Mouse (Mus musculus): Measurements from ENCODE around the gene Grn. TPM values are rescaled to one million over a fixed set of nuclear protein-coding genes. Genes with fewer than 3 reads are reported as not detected.

Gene Grn
- polyA plus RNA-seq, 1 experiment from 2014 or later: 110 TPM

DNA sequence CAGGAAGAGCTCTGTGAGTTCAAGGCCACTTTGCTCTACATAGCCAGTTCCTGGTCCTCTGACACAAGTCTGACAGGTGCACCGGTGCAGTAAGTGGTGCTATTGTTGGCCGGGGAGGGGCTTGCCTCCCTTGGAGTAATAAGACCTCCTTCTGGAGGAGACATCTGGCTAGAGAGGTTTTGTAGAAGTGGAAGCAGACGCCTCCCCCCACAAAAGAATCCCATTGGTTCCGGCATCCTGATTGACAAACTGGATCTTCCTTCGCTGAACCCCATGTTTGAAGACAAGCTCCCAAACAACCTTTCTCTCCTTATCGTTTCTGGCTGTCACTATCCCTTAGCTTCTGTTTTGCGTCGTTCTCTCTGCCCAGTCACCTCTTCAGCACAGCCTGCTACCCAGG is 18.2 kb downstream of the Grn start:
- no peak overlapping the region for H3K27ac ChIP-seq (ENCODE audit: low read depth, low read length)
- H3K9ac ChIP-seq (ENCODE audit: low read depth, low read length): no peak overlapping the region
- WGBS (ENCODE audit: insufficient replicate concordance): 12% methylated on average over 8 of the region's 8 CpGs
- H3K4me3 ChIP-seq (ENCODE audit: low read depth, low read length): no peak overlapping the region
- H3K9me3 ChIP-seq (replicated peaks; ENCODE audit: control insufficient read depth, low read length): no peaks in the 10 kb centered on the region
- no peak for ATAC-seq (replicated peaks; ENCODE audit: insufficient number of reproducible peaks, low FRiP score, low TSS enrichment)
- H3K4me2 ChIP-seq: 0 out of 2 replicates have a peak overlapping the region, but pooled peaks have one; percentile 20
- peaks cover 46% of the 10 kb centered on the region for H3K4me1 ChIP-seq (ENCODE audit: control insufficient read depth, insufficient read depth, low read length)
- H3K36me3 ChIP-seq (ENCODE audit: control insufficient read depth, insufficient read depth, low read length): no peaks in the 10 kb centered on the region
- H3K27me3 ChIP-seq (ENCODE audit: control insufficient read depth, insufficient read depth, low read length): peaks cover 12% of the 10 kb centered on the region

DNA sequence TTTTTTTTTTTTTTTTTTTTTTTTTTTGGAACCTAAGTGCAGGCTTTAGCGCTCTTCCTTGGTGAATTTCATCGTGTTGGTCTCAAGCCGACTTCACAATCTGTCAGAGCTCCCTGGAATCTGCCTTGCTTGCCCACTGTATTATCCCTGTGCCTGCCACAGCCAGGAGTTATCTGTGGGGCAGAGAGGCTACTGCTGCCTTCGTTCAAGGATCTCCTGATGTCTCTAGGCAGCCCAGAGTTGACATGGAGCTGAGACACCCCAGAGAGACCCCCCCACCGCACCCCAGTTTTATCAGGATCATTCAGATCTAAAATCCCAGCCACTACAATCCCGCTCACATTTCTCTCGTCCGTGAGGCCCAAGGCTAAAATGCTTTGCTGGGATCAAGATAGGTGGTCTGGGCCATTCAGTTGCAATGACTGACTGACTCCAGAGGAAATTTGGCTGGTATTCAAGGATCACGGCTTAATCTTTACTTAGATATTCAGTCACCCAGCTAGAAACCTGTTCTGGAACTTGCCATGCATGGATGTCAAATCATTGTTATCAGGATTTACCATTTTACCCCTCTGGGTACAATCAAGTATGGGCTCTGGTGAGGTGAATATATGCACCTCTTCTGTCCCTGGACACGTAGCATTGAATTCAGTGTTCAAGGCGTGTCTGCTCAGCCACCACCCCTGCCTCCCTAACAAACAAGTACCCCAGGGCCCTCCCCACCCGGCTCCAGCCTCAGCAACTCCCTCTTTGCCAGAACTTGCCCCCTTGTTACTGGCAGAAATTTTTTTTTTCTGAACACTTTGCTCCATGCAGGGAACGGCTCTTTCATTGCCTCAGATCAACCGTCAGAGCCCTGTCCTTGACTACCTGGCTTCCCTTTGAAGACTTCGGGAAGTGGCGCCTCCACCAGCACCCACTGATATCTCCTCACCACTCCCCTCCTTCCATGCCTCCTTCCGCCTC is 19.2 kb downstream of the Grn start:
- WGBS (ENCODE audit: insufficient replicate concordance): 40% methylated on average over 17 of the region's 17 CpGs
- no peak overlapping the region for H3K4me3 ChIP-seq (ENCODE audit: low read depth, low read length)
- H3K27me3 ChIP-seq (ENCODE audit: control insufficient read depth, insufficient read depth, low read length): peaks cover 12% of the 10 kb centered on the region
- H3K4me2 ChIP-seq: no peak overlapping the region
- peaks cover 38% of the 10 kb centered on the region for H3K4me1 ChIP-seq (ENCODE audit: control insufficient read depth, insufficient read depth, low read length)
- H3K36me3 ChIP-seq (ENCODE audit: control insufficient read depth, insufficient read depth, low read length): no peaks in the 10 kb centered on the region
- H3K9me3 ChIP-seq (replicated peaks; ENCODE audit: control insufficient read depth, low read length): no peaks in the 10 kb centered on the region
- ATAC-seq (replicated peaks; ENCODE audit: insufficient number of reproducible peaks, low FRiP score, low TSS enrichment): no peak
- H3K27ac ChIP-seq (ENCODE audit: low read depth, low read length): no peak overlapping the region
- no peak overlapping the region for H3K9ac ChIP-seq (ENCODE audit: low read depth, low read length)

DNA sequence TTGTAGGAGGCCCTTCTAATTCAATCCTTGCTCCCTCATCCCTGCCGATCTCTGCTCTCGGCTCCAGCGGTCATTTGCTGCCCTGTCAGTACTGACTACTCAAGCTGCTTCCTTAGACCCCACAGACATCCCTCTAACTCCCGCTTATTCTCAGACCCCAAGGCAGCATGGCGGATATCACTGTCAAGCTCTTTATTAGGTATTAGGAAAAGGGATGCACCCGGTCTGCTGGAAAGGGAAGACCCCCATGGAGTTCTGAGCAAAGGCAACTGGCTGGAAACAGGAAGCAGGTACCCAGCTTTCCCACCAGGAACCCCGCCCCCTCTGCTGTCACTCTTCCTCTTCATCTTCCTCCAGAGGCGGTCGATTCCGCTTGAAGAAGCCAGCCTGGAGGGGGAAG is 23.0 kb downstream of the Grn start:
- Histone ChIP-seq H3K9me3 (replicated peaks; ENCODE audit: control insufficient read depth, low read length) (no peaks in the 10 kb centered on the region), H3K36me3 (ENCODE audit: control insufficient read depth, insufficient read depth, low read length) (no peaks in the 10 kb centered on the region), H3K4me2 (no peak overlapping the region), H3K4me3 (ENCODE audit: low read depth, low read length) (no peak overlapping the region), H3K27me3 (ENCODE audit: control insufficient read depth, insufficient read depth, low read length) (peaks cover 24% of the 10 kb centered on the region), H3K27ac (ENCODE audit: low read depth, low read length) (no peak overlapping the region), H3K9ac (ENCODE audit: low read depth, low read length) (no peak overlapping the region), H3K4me1 (ENCODE audit: control insufficient read depth, insufficient read depth, low read length) (peaks cover 23% of the 10 kb centered on the region)
- ATAC-seq (replicated peaks; ENCODE audit: insufficient number of reproducible peaks, low FRiP score, low TSS enrichment): no peak
- WGBS (ENCODE audit: insufficient replicate concordance): 19% methylated on average over 10 of the region's 10 CpGs

DNA sequence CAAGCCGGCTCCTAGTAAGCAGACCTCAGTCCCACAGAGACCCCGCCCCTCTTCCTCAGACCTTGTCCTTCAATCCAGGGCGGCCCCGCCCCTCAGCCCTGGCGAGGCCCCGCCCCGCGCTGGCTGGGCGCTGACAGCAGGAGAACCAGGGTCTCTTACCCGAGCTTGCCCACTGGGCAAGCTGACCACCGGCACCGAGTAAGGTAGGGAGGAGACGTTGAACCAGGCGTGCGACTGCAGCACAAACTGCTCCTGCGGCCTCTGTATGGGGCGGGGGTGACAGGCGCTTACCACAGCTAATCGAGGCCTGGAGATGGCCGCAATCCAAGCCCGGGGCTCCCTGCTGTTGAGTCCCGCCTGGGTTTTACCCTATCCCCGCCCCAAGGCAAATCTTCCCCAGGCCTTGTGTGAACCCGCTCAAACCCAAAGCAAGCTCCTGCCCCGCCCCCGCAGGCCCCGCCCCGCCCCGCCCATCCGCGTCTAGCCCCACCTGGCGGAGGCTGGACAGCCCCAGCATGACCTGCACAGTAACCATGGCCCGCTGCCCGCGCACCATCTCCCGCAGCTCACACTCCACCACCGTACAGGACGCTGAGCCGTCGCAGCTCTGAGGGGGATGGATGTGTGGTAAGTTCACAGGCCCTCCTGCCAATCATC is 25.8 kb downstream of the Grn start:
- 3% methylated on average over 35 of the region's 40 CpGs for WGBS (ENCODE audit: insufficient replicate concordance)
- H3K27ac ChIP-seq (ENCODE audit: low read depth, low read length): peak overlapping the region; percentile 29; the same call in 1 of the 2 replicates

DNA sequence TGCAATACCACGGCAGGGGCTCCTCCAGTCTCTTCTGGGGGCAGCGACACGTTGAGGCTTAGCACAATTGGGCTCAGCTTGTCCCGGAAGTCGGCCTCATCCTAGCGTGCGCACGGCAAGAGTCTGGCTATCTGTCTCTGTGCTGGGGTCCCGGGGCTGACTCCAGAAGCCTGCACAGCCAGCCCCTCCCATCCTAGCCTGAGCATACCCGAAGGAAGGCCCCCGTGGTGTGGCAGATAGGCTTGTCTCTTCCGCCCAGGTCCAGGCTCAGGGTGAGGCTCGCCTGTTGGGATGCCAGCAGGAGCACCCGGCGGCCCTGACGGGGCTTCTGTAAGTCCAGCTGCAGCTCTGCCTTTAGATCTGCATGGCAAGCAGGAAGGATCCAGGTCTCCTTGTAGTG is 30.4 kb downstream of the Grn start:
- H3K27ac ChIP-seq (ENCODE audit: low read depth, low read length): no peak overlapping the region
- no peak overlapping the region for H3K9ac ChIP-seq (ENCODE audit: low read depth, low read length)
- H3K4me2 ChIP-seq: no peak overlapping the region; the same call in 1 of the 2 replicates
- H3K4me3 ChIP-seq (ENCODE audit: low read depth, low read length): no peak overlapping the region
- no peaks in the 10 kb centered on the region for H3K9me3 ChIP-seq (replicated peaks; ENCODE audit: control insufficient read depth, low read length)
- peaks cover 24% of the 10 kb centered on the region for H3K27me3 ChIP-seq (ENCODE audit: control insufficient read depth, insufficient read depth, low read length)
- H3K4me1 ChIP-seq (ENCODE audit: control insufficient read depth, insufficient read depth, low read length): peaks cover 14% of the 10 kb centered on the region
- no peaks in the 10 kb centered on the region for H3K36me3 ChIP-seq (ENCODE audit: control insufficient read depth, insufficient read depth, low read length)
- no peak for ATAC-seq (replicated peaks; ENCODE audit: insufficient number of reproducible peaks, low FRiP score, low TSS enrichment)
- 43% methylated on average over 16 of the region's 16 CpGs for WGBS (ENCODE audit: insufficient replicate concordance)

More for the DNA sequence above, 25.8 kb downstream of the Grn start:
- peaks cover 23% of the 10 kb centered on the region for H3K27me3 ChIP-seq (ENCODE audit: control insufficient read depth, insufficient read depth, low read length)
- no peaks in the 10 kb centered on the region for H3K36me3 ChIP-seq (ENCODE audit: control insufficient read depth, insufficient read depth, low read length)
- H3K4me2 ChIP-seq: peak overlapping the region; percentile 94
- peaks cover 21% of the 10 kb centered on the region for H3K4me1 ChIP-seq (ENCODE audit: control insufficient read depth, insufficient read depth, low read length)
- H3K9ac ChIP-seq (ENCODE audit: low read depth, low read length): peak overlapping the region; percentile 58; the same call in 1 of the 2 replicates
- H3K9me3 ChIP-seq (replicated peaks; ENCODE audit: control insufficient read depth, low read length): no peaks in the 10 kb centered on the region
- peak overlapping the region; percentile 62 for H3K4me3 ChIP-seq (ENCODE audit: low read depth, low read length)
- peak; percentile 82 for ATAC-seq (replicated peaks; ENCODE audit: insufficient number of reproducible peaks, low FRiP score, low TSS enrichment)

DNA sequence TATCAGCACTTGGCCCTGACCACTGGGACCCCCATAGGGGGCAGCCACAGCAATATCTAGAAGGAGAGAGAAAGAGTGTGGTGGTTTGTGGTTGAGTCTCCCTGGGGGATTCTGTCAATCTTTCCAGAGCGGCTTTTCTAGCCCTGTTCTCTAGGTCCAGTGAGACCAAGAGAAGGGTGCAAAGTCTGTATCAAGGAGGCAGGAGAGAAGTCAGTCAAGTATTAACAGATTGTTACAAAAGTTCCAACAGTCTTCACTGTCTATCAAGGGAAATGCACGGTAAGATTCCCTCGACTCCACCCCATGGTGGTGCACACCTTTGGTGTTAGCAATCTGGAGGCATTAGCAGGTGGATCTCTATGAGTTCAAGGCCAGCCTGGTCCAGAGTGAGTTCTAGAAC is 31.6 kb downstream of the Grn start:
- Histone ChIP-seq H3K4me2 (no peak overlapping the region), H3K9me3 (replicated peaks; ENCODE audit: control insufficient read depth, low read length) (no peaks in the 10 kb centered on the region), H3K27me3 (ENCODE audit: control insufficient read depth, insufficient read depth, low read length) (peaks cover 23% of the 10 kb centered on the region), H3K4me1 (ENCODE audit: control insufficient read depth, insufficient read depth, low read length) (peaks cover 12% of the 10 kb centered on the region; the same call in 1 of the 2 replicates), H3K4me3 (ENCODE audit: low read depth, low read length) (no peak overlapping the region), H3K27ac (ENCODE audit: low read depth, low read length) (no peak overlapping the region), H3K36me3 (ENCODE audit: control insufficient read depth, insufficient read depth, low read length) (no peaks in the 10 kb centered on the region), H3K9ac (ENCODE audit: low read depth, low read length) (no peak overlapping the region)
- ATAC-seq (replicated peaks; ENCODE audit: insufficient number of reproducible peaks, low FRiP score, low TSS enrichment): no peak
- 83% methylated on average over 3 of the region's 3 CpGs for WGBS (ENCODE audit: insufficient replicate concordance)

DNA sequence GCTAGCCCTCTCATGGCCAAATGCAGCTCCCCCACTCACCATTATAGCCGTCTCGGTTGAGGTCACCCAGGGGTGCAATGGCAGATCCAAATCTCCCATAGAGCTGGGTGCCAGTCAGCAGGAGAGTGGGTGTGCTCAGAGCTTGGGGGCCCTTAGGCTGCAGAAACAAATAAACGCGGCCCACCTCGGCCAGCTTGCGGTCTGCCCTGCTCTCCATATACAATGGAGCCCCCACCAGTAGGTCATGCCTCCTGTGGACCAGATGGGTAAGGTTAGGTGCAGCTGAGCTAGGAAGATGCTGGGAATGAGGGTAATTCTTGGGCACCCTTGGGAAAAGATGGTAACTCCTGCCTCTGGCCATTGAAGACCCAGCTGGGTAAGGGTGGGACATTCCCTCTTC is 34.8 kb downstream of the Grn start:
- H3K9me3 ChIP-seq (replicated peaks; ENCODE audit: control insufficient read depth, low read length): no peaks in the 10 kb centered on the region
- no peaks in the 10 kb centered on the region for H3K36me3 ChIP-seq (ENCODE audit: control insufficient read depth, insufficient read depth, low read length)
- H3K4me3 ChIP-seq (ENCODE audit: low read depth, low read length): no peak overlapping the region
- no peak overlapping the region for H3K27ac ChIP-seq (ENCODE audit: low read depth, low read length)
- peaks cover 17% of the 10 kb centered on the region for H3K4me1 ChIP-seq (ENCODE audit: control insufficient read depth, insufficient read depth, low read length)
- no peak overlapping the region for H3K9ac ChIP-seq (ENCODE audit: low read depth, low read length)
- peaks cover 10% of the 10 kb centered on the region for H3K27me3 ChIP-seq (ENCODE audit: control insufficient read depth, insufficient read depth, low read length)
- no peak for ATAC-seq (replicated peaks; ENCODE audit: insufficient number of reproducible peaks, low FRiP score, low TSS enrichment)
- no peak overlapping the region for H3K4me2 ChIP-seq
- 89% methylated on average over 6 of the region's 6 CpGs for WGBS (ENCODE audit: insufficient replicate concordance)

DNA sequence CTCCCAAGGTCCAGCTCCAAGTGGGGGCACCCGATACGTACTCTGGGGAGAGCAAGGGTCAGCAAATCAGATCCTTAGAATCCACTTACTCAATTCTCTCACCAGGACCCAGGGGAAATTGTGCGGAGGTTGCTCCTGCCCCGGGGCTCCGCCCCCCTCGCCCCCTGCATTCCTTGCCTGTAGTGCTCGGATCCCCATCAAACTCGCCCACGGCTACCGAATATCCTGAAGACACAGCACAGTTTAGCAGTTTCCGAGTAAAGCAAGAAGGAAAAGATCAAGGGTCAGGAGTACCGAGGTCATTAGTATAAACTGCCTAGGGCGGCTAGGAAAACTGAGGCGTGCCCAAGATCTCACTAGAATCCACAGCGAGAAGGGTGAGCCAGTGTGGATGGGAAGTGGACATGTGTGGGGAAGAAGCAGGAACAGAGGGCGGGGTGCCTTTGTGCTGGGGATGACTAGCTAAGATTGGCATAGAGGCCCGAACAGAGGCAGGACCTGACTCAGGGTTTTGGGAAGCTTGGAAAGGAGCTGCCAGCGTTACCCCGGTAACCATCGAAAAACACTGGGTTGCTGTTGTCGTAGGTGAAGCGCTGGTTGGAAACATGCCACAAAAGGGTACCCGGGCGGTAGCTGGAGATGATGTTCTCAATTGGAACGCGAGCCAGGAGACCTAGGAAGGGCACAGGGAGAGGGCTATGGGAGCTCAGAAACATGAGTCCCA is 35.8 kb downstream of the Grn start:
- no peak overlapping the region for H3K4me3 ChIP-seq (ENCODE audit: low read depth, low read length)
- no peaks in the 10 kb centered on the region for H3K36me3 ChIP-seq (ENCODE audit: control insufficient read depth, insufficient read depth, low read length)
- ATAC-seq (replicated peaks; ENCODE audit: insufficient number of reproducible peaks, low FRiP score, low TSS enrichment): no peak
- H3K4me2 ChIP-seq: peak overlapping the region; percentile 50
- peak overlapping the region; percentile 39; the same call in 1 of the 2 replicates for H3K9ac ChIP-seq (ENCODE audit: low read depth, low read length)
- no peak overlapping the region for H3K27ac ChIP-seq (ENCODE audit: low read depth, low read length)
- WGBS (ENCODE audit: insufficient replicate concordance): 19% methylated on average over 26 of the region's 26 CpGs
- H3K4me1 ChIP-seq (ENCODE audit: control insufficient read depth, insufficient read depth, low read length): peaks cover 19% of the 10 kb centered on the region
- peaks cover 5% of the 10 kb centered on the region for H3K27me3 ChIP-seq (ENCODE audit: control insufficient read depth, insufficient read depth, low read length)
- no peaks in the 10 kb centered on the region for H3K9me3 ChIP-seq (replicated peaks; ENCODE audit: control insufficient read depth, low read length)

Measured in heart, embryonic 11.5 days (tissue).